Mouse (Mus musculus) c-Kit-positive CD71-positive TER-119-negative erythroid progenitor cells, embryonic 14.5 days (primary cell): ENCODE measurements around the gene Spon2.
A peak's percentile ranks its signal among the peaks of the same experiment; 100 is the strongest.

Experiments
- DNase-seq: peaks from one replicate; pipeline ENCODE4 v3.0.0-alpha.2; 2013; ENCODE audit warnings: low read depth

The Spon2 gene

GRCm38 (mm10) chr5:33218081-33218480 is at the start of gene Spon2:
TSS of gene Spon2 (minus strand) at chr5:33218455.
- peak; percentile 53 for DNase-seq

GRCm38 (mm10) chr5:33254416-33254815 is 36.2 kb upstream of the Spon2 start:
- DNase-seq, result no peak

- no peak for DNase-seq
Measured at GRCm38 (mm10) chr5:33248186-33248585, 29.9 kb upstream of the Spon2 start.

- no peak for DNase-seq
Measured at GRCm38 (mm10) chr5:33247387-33247786, 29.1 kb upstream of the Spon2 start.

- no peak for DNase-seq
Measured at GRCm38 (mm10) chr5:33245701-33246100, 27.4 kb upstream of the Spon2 start.

GRCm38 (mm10) chr5:33244377-33244920 is 26.2 kb upstream of the Spon2 start:
- no peak for DNase-seq

GRCm38 (mm10) chr5:33239934-33240333 is 21.7 kb upstream of the Spon2 start:
- DNase-seq, result no peak

GRCm38 (mm10) chr5:33239111-33239714 is 21.0 kb upstream of the Spon2 start:
- no peak for DNase-seq

GRCm38 (mm10) chr5:33238256-33238645 is 20.0 kb upstream of the Spon2 start:
- no peak for DNase-seq

DNA sequence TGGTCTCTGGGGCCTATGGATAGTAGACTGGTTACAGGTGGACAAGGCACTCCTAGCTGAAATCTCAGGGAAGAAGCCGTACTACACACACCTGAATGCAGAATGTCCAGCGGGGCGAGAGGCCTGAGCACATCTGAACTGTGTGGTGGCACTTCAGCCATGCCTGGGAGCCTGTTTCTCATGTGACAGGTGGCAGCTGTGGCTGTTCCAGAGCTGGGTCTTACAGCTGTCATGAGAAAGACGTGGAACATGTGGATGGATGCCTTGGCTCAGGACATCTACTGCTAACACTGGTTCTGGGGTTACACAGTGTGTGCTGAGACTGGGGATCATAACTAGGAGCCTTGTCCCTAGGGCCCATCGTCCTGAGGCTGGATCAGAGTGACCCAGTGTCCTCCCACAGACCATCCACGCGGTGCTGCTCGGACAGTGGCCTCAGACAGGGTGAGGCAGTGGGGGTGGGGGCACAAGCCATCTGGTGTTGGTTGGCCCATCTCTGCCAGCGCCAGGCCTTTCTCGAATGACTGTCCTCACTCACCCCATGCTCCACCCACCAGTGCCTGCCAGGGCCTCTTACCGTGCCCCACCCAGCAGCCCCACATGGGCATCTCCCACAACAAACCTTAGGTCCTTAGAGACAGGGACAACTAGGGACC is 19.5 kb upstream of the Spon2 start:
- no peak for DNase-seq

- no peak for DNase-seq
Measured at GRCm38 (mm10) chr5:33234391-33235031, 16.3 kb upstream of the Spon2 start.

- no peak for DNase-seq
Measured at GRCm38 (mm10) chr5:33232791-33233190, 14.5 kb upstream of the Spon2 start.

DNA sequence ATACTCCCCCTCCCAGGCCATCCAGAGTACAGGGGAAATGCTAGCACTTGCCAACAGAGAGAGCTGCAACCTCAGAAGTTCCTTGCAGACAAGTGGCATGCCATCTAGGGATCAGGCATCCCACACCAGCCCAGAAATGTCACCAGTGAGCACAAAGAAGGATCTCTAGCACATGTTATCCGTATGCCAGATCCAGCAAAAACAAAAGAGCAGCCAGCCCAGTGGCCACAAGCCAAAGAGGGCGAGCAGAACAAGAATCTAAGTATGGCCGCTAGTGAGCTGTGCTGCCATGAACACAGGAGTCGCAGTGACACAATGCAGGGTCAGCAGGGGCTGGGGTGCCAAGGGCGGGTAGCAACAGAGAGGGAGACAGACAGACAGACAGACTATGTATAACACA is 12.0 kb upstream of the Spon2 start:
- DNase-seq, result no peak

DNA sequence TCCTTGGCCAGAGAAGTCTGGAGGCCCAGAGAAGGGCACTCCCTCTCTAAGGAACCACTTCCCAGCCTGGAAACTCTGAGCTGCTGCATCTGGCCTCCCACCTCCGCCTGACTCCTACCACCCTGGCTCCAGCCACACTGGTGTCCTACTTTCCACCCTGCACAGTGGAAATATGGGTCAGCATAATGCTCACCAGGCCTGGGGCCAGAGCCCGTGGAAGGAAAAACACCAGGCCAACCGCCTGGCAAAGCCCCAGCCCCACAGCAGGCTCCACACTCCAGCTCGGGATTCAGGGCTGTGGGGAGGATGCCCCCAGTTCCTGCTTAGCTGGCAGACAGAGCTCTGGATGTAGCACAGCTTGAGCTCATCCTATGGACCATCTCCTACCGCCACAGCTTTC is 10.2 kb upstream of the Spon2 start:
- DNase-seq, result no peak

GRCm38 (mm10) chr5:33225673-33226072 is 7.4 kb upstream of the Spon2 start:
- DNase-seq, result no peak

GRCm38 (mm10) chr5:33224491-33224890 is 6.2 kb upstream of the Spon2 start:
- DNase-seq, result no peak

- DNase-seq, result no peak
Measured at GRCm38 (mm10) chr5:33222841-33223744, 4.8 kb upstream of the Spon2 start.

GRCm38 (mm10) chr5:33222389-33222788 is 4.1 kb upstream of the Spon2 start:
- DNase-seq, result no peak

GRCm38 (mm10) chr5:33220350-33221044 is 2.2 kb upstream of the Spon2 start:
- no peak for DNase-seq

GRCm38 (mm10) chr5:33219831-33220230 is 1.6 kb upstream of the Spon2 start:
- DNase-seq, result no peak

DNA sequence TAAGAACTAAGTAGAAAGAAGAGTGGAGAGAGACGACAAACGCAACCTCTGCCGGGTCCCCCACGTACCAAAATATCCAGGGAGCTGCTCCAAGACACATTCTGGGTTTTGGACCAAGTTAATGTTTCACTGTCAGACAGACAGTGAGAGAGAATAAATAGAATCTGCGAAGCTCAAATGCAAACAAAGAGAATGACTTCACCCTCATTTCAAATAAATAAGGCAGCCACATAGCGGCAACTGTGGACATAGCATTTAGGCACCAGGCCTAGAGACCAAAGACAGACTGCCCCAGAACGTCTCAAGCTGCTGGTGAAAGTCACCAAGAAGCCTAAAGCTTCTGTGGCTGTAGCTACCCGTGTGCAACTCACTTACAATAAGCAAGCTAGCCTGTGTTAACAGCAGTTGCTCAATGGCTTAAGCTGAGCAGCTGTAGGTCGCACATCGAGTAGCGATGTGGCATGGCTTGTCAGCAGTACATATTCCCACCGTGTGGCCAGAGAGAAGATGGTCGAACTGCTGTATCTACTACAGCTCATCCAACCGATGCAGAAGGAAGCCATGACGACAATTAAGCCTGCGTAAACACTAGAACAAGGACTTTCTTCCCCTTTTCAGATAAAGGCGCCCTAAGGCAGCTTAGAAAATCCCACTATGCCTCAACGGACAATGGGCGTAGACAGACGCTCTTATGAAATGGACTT is 643 bp upstream of the Spon2 start:
- no peak for DNase-seq
